ENCODE assay signal across 19 mouse cellular contexts in the genomic region with DNA sequence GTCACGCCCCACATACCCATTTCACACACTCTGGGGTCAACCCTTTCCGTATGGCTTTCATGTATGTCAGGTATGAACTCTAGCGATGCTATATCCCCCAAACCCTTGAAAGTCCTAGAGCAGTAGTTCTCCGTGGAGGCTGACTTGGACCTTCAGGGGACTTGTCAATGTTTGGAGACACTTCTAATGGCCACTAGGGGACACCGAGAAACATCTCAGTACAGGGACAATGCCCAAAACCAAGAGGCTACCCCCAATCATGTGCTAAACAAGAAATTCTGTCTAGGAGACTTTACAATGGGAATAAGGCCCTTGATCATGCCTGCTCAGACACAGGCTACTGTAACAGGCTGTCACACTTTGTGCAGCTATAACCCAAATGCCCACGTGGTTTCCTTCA. TPM values are rescaled to one million over a fixed set of nuclear protein-coding genes. Genes with fewer than 3 reads are reported as not detected.
DNase-seq lines count a peak whose midpoint lies in the region; ATAC-seq and TF ChIP-seq lines count a peak whose summit lies in the region.
"Had no signal": no experiment of that assay in that cellular context is flagged by ENCODE, and none has a peak within 500 bp of the region (broad histone marks: within the 10 kb centered on the region; RNA-seq: fewer than 3 reads in every experiment).

No protein-coding gene starts in this region.

- intact Hi-C loops in heart, adult 2 months (cut with DNase I) = loop anchor here (5.0 kb wide), 1 partner anchor 36 kb away; no protein-coding TSS in a partner anchor
- intact Hi-C loops in left cerebral cortex, adult 2 months (cut with DNase I) = no loop called here
- intact Hi-C loops in left cerebral cortex, postnatal 36 days (cut with DNase I) = no loop called here

- no peak for TF ChIP-seq POLR2A in heart, adult 2 months (IDR thresholded peaks at IDR 0.05; ENCODE audit: insufficient read depth, low read depth, low read length)

- H3K9ac ChIP-seq in heart, adult 2 months (ENCODE audit: low read depth, low read length) = no peak overlapping the region
- no peak overlapping the region for H3K9ac ChIP-seq in midbrain, postnatal 0 days (replicated peaks; ENCODE audit: low read length, poor library complexity, severe bottlenecking)
- H3K9ac ChIP-seq: embryonic facial prominence, embryonic 12.5 days; forebrain, embryonic 12.5 days; heart, embryonic 15.5 days; hindbrain, embryonic 13.5 days; kidney, embryonic 15.5 days; limb, embryonic 12.5 days; liver, embryonic 12.5 days; midbrain, embryonic 13.5 days had no signal

- 65% methylated on average over 6 of the region's 6 CpGs for WGBS in heart, adult 2 months
- 72% methylated on average over 6 of the region's 6 CpGs for WGBS in midbrain, postnatal 0 days
- WGBS in midbrain, embryonic 10.5 days = 70% methylated on average over 6 of the region's 6 CpGs

- no peak for DNase-seq in heart, adult 2 months
- DNase-seq in heart, adult 9 months (ENCODE audit: low spot score in 2 of 2) = no peak
- DNase-seq in left cerebral cortex, adult 2 months (ENCODE audit: extremely low spot score in 1 of 2, low spot score in 2 of 2) = no peak
- DNase-seq in left cerebral cortex, postnatal 36 days (ENCODE audit: low spot score in 2 of 2) = no peak
- no peak for DNase-seq in midbrain, postnatal 0 days (ENCODE audit: low spot score)
- DNase-seq in midbrain, embryonic 10.5 days (ENCODE audit: low spot score) = no peak
- DNase-seq: adrenal gland, postnatal 36 days; cerebellum, postnatal 10 days; gastrocnemius, postnatal 36 days; heart, postnatal 36 days had no signal

- TF ChIP-seq EP300 in heart, adult 2 months (IDR thresholded peaks at IDR 0.05; ENCODE audit: insufficient read depth, low read depth, low read length) = no peak

- H3K36me3 ChIP-seq in heart, adult 2 months (ENCODE audit: control insufficient read depth, insufficient read depth, low read length) = no peaks in the 10 kb centered on the region
- no peaks in the 10 kb centered on the region for H3K36me3 ChIP-seq in midbrain, postnatal 0 days (ENCODE audit: insufficient read depth, low read length)
- no peaks in the 10 kb centered on the region for H3K36me3 ChIP-seq in midbrain, embryonic 10.5 days
- H3K36me3 ChIP-seq: embryonic facial prominence, embryonic 12.5 days; forebrain, embryonic 12.5 days; heart, embryonic 15.5 days; hindbrain, embryonic 13.5 days; kidney, embryonic 15.5 days; limb, embryonic 12.5 days; liver, embryonic 12.5 days; midbrain, embryonic 13.5 days had no signal

- H3K27me3 ChIP-seq in heart, adult 2 months (ENCODE audit: control insufficient read depth, insufficient read depth, low read length) = no peaks in the 10 kb centered on the region
- no peaks in the 10 kb centered on the region for H3K27me3 ChIP-seq in midbrain, postnatal 0 days (ENCODE audit: insufficient read depth, low read length)
- peaks cover 44% of the 10 kb centered on the region for H3K27me3 ChIP-seq in midbrain, embryonic 10.5 days (ENCODE audit: low read depth, poor library complexity, severe bottlenecking)
- H3K27me3 ChIP-seq: kidney, embryonic 15.5 days had no signal

- no peak overlapping the region for H3K27ac ChIP-seq in heart, adult 2 months
- 0 out of 2 replicates have a peak overlapping the region, but pooled peaks have one; percentile 15 for H3K27ac ChIP-seq in left cerebral cortex, adult 2 months
- no peak overlapping the region for H3K27ac ChIP-seq in midbrain, postnatal 0 days (ENCODE audit: low read depth, low read length)
- no peak overlapping the region for H3K27ac ChIP-seq in midbrain, embryonic 10.5 days (replicated peaks)
- H3K27ac ChIP-seq: embryonic facial prominence, embryonic 12.5 days; forebrain, embryonic 12.5 days; heart, embryonic 15.5 days; hindbrain, embryonic 13.5 days; kidney, embryonic 15.5 days; limb, embryonic 12.5 days; liver, embryonic 12.5 days; midbrain, embryonic 13.5 days had no signal

- H3K9me3 ChIP-seq in midbrain, postnatal 0 days (ENCODE audit: low read length) = no peaks in the 10 kb centered on the region
- no peaks in the 10 kb centered on the region for H3K9me3 ChIP-seq in midbrain, embryonic 10.5 days (replicated peaks)
- H3K9me3 ChIP-seq: embryonic facial prominence, embryonic 12.5 days; forebrain, embryonic 12.5 days; heart, embryonic 15.5 days; hindbrain, embryonic 13.5 days; kidney, embryonic 15.5 days; limb, embryonic 12.5 days; liver, embryonic 12.5 days; midbrain, embryonic 13.5 days had no signal

- TF ChIP-seq CTCF in heart, adult 2 months (IDR thresholded peaks at IDR 0.05) = peak; percentile 33
- TF ChIP-seq CTCF in left cerebral cortex, adult 2 months (IDR thresholded peaks at IDR 0.05) = peak; percentile 24
- peak; percentile 40 for TF ChIP-seq CTCF in midbrain, postnatal 0 days (IDR thresholded peaks at IDR 0.05)

- H3K4me3 ChIP-seq in heart, adult 2 months = no peak overlapping the region
- no peak overlapping the region for H3K4me3 ChIP-seq in left cerebral cortex, adult 2 months
- no peak overlapping the region for H3K4me3 ChIP-seq in midbrain, postnatal 0 days (ENCODE audit: low read depth, low read length)
- H3K4me3 ChIP-seq in midbrain, embryonic 10.5 days = no peak overlapping the region
- H3K4me3 ChIP-seq: embryonic facial prominence, embryonic 12.5 days; forebrain, embryonic 12.5 days; heart, embryonic 15.5 days; hindbrain, embryonic 13.5 days; kidney, embryonic 15.5 days; limb, embryonic 12.5 days; liver, embryonic 12.5 days; midbrain, embryonic 13.5 days had no signal

- no peaks in the 10 kb centered on the region for H3K79me2 ChIP-seq in heart, adult 2 months (replicated peaks; ENCODE audit: control insufficient read depth, insufficient read depth, low read length)

- no peak for ATAC-seq in midbrain, postnatal 0 days (ENCODE audit: low FRiP score)
- ATAC-seq in activated CD4-positive, CD25-positive, alpha-beta regulatory T cell, adult 4 months = no peak
- ATAC-seq: liver, embryonic 12.5 days; midbrain, embryonic 13.5 days had no signal

- H3K4me2 ChIP-seq in midbrain, postnatal 0 days (ENCODE audit: low read depth, low read length, poor library complexity, severe bottlenecking) = no peak overlapping the region
- H3K4me2 ChIP-seq: embryonic facial prominence, embryonic 12.5 days; forebrain, embryonic 12.5 days; heart, embryonic 15.5 days; hindbrain, embryonic 13.5 days; kidney, embryonic 15.5 days; limb, embryonic 12.5 days; liver, embryonic 12.5 days; midbrain, embryonic 13.5 days had no signal

- peaks cover 13% of the 10 kb centered on the region for H3K4me1 ChIP-seq in heart, adult 2 months (ENCODE audit: control insufficient read depth, insufficient read depth, low read length)
- H3K4me1 ChIP-seq in midbrain, postnatal 0 days (ENCODE audit: insufficient read depth, low read length) = peaks cover 28% of the 10 kb centered on the region; the same call in 1 of the 2 replicates
- peaks cover 48% of the 10 kb centered on the region for H3K4me1 ChIP-seq in midbrain, embryonic 10.5 days

RNA-seq across cellular contexts. Expression of a gene that starts 12.6 kb away (rescaled TPM):
- total RNA-seq in heart, adult 2 months (2021) = 10 to 100 TPM; 12.0 to 12.7 TPM
- 6.9 and 7.1 TPM in 2 replicates for polyA plus RNA-seq in heart, adult 2 months (2012; rRNA removed)
- total RNA-seq in left cerebral cortex, adult 2 months (2021) = 1,000 to 10,000 TPM; 1,332 to 1,386 TPM
- 1,000 to 10,000 TPM; 1,236 to 1,427 TPM for total RNA-seq in left cerebral cortex, postnatal 36 days (2021)
- total RNA-seq in midbrain, postnatal 0 days (2014; rRNA removed) = 50.9 and 55.6 TPM in 2 replicates
- 25.0 and 29.2 TPM in 2 replicates for polyA plus RNA-seq in midbrain, postnatal 0 days (2015; fragmentation: Nextera tagmentation; extraction: Ambion mirVana)
- polyA plus RNA-seq in midbrain, embryonic 10.5 days (2016; fragmentation: Nextera tagmentation; extraction: Ambion mirVana) = 3.3 and 3.9 TPM in 2 replicates
- polyA plus RNA-seq in activated CD4-positive, CD25-positive, alpha-beta regulatory T cell, adult 4 months (2017; shearing (Covaris generic)) = under 1 TPM; 0.38 to 0.80 TPM

RNA-seq across cellular contexts. Expression of a gene that starts 32.2 kb away (rescaled TPM):
- total RNA-seq in heart, adult 2 months (2021) = 10 to 100 TPM; 75.0 to 75.5 TPM
- polyA plus RNA-seq in heart, adult 2 months (2012; rRNA removed) = 25.3 and 32.9 TPM in 2 replicates
- 10 to 100 TPM; 63.0 to 65.1 TPM for total RNA-seq in left cerebral cortex, adult 2 months (2021)
- total RNA-seq in left cerebral cortex, postnatal 36 days (2021) = 10 to 100 TPM; 56.4 to 58.5 TPM
- total RNA-seq in midbrain, postnatal 0 days (2014; rRNA removed) = 32.6 and 35.2 TPM in 2 replicates
- 17.6 and 19.2 TPM in 2 replicates for polyA plus RNA-seq in midbrain, postnatal 0 days (2015; fragmentation: Nextera tagmentation; extraction: Ambion mirVana)
- 19.2 and 22.3 TPM in 2 replicates for polyA plus RNA-seq in midbrain, embryonic 10.5 days (2016; fragmentation: Nextera tagmentation; extraction: Ambion mirVana)
- 10 to 100 TPM; 12.9 to 14.0 TPM for polyA plus RNA-seq in activated CD4-positive, CD25-positive, alpha-beta regulatory T cell, adult 4 months (2017; shearing (Covaris generic))

Comparison
In these comparisons a context has a peak if more than half of its experiments do, and no peak if none do; other contexts are left out.
1. RNA of a gene that starts 12.6 kb away (total RNA-seq): 1,236 to 1,427 TPM in left cerebral cortex, postnatal 36 days and 1,332 to 1,386 TPM in left cerebral cortex, adult 2 months; 50.9 to 55.6 TPM in midbrain, postnatal 0 days and 12.0 to 12.7 TPM in heart, adult 2 months; every median in the first group is over 10 times any median in the second.
2. Peak in every context shown above with its lines, with median percentiles within 50 percentile points of each other: CTCF ChIP-seq.